Mouse (Mus musculus): ENCODE data around the gene Prg4. TPM values are rescaled to one million over a fixed set of nuclear protein-coding genes. Genes with fewer than 3 reads are reported as not detected.

Gene Prg4
- polyA plus RNA-seq, 1 experiment from 2014 or later, result 0.17 TPM

DNA sequence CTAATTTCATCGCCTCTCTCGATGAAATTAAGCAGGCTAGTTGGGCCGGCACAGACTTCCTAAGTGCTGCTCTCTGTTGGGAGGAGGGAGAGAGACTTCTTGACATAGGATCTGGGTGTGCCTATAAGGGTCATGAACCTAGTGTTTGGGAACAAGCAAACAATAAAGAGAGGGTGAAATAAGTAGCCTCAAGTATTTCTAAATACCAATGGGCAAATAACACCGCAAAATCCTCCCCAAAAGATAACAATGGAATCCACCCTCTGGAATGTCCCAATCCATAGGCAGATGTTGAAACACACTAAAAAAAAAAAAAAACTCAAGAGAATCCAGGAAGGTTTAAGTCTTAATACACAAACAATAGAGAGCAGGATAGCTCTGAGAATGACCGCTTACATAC lies 2.9 kb downstream of the Prg4 start:
- Histone ChIP-seq H3K4me2 (no peak overlapping the region), H3K9me3 (no peaks in the 10 kb centered on the region), H3K27me3 (no peaks in the 10 kb centered on the region), H3K9ac (no peak overlapping the region), H3K36me3 (no peaks in the 10 kb centered on the region), H3K4me3 (no peak overlapping the region), H3K4me1 (replicated peaks) (no peaks in the 10 kb centered on the region), H3K27ac (replicated peaks) (no peak overlapping the region)
- WGBS, result 83% methylated on average over 5 of the region's 5 CpGs
- no peak for ATAC-seq (ENCODE audit: low FRiP score, low read depth)

DNA sequence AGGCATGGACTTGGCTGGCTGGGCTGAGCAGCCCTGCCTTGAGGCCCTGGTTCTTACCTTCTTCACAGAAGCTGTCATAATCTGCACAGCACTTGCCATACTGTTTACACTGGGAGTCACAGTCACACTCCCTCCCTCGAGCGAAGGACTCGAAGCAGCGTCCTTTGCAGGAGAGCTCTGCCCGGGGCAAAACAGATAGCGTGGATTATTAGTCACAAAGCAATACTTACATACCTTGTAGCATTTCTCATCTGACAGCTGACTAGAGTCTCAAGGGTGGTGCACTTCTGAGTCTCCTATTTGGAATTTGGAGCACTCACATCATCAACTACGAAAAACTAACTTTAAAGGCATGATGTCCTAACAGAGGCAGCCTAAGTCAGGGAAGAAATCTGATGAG lies 5.4 kb downstream of the Prg4 start:
- H3K36me3 ChIP-seq, result no peaks in the 10 kb centered on the region
- 91% methylated on average over 7 of the region's 7 CpGs for WGBS
- no peaks in the 10 kb centered on the region for H3K27me3 ChIP-seq
- no peak overlapping the region for H3K9ac ChIP-seq
- H3K4me2 ChIP-seq, result no peak overlapping the region
- no peak for ATAC-seq (ENCODE audit: low FRiP score, low read depth)
- no peaks in the 10 kb centered on the region for H3K4me1 ChIP-seq (replicated peaks)
- H3K9me3 ChIP-seq, result no peaks in the 10 kb centered on the region
- H3K27ac ChIP-seq (replicated peaks), result no peak overlapping the region
- H3K4me3 ChIP-seq, result no peak overlapping the region

- H3K4me1 ChIP-seq (replicated peaks), result no peaks in the 10 kb centered on the region
- no peak overlapping the region for H3K4me3 ChIP-seq
- no peak overlapping the region for H3K27ac ChIP-seq (replicated peaks)
- no peak for ATAC-seq (ENCODE audit: low FRiP score, low read depth)
- no peaks in the 10 kb centered on the region for H3K9me3 ChIP-seq
- WGBS, result 92% methylated on average over 3 of the region's 3 CpGs
- H3K9ac ChIP-seq, result no peak overlapping the region
- no peaks in the 10 kb centered on the region for H3K27me3 ChIP-seq
- H3K4me2 ChIP-seq, result no peak overlapping the region
- no peaks in the 10 kb centered on the region for H3K36me3 ChIP-seq
These were observed 6.4 kb downstream of the Prg4 start for GRCm38 (mm10) chr1:150459599-150459998.

GRCm38 (mm10) chr1:150458977-150459376 lies 7.0 kb downstream of the Prg4 start:
- Histone ChIP-seq H3K9ac (no peak overlapping the region), H3K9me3 (no peaks in the 10 kb centered on the region), H3K4me3 (no peak overlapping the region), H3K27me3 (no peaks in the 10 kb centered on the region), H3K27ac (replicated peaks) (no peak overlapping the region), H3K36me3 (no peaks in the 10 kb centered on the region), H3K4me1 (replicated peaks) (no peaks in the 10 kb centered on the region), H3K4me2 (no peak overlapping the region)
- ATAC-seq (ENCODE audit: low FRiP score, low read depth), result no peak
- 90% methylated on average over 5 of the region's 5 CpGs for WGBS

GRCm38 (mm10) chr1:150441731-150442130 lies 24.2 kb downstream of the Prg4 start:
- Histone ChIP-seq H3K4me3 (no peak overlapping the region), H3K9ac (no peak overlapping the region), H3K27ac (replicated peaks) (no peak overlapping the region), H3K9me3 (no peaks in the 10 kb centered on the region), H3K27me3 (no peaks in the 10 kb centered on the region), H3K4me2 (no peak overlapping the region), H3K4me1 (replicated peaks) (no peaks in the 10 kb centered on the region), H3K36me3 (peaks cover 74% of the 10 kb centered on the region)
- WGBS, result 86% methylated on average over 4 of the region's 4 CpGs
- ATAC-seq (ENCODE audit: low FRiP score, low read depth), result no peak

- H3K9ac ChIP-seq, result no peak overlapping the region
- H3K27ac ChIP-seq (replicated peaks), result no peak overlapping the region
- no peaks in the 10 kb centered on the region for H3K9me3 ChIP-seq
- no peak overlapping the region for H3K4me3 ChIP-seq
- no peaks in the 10 kb centered on the region for H3K27me3 ChIP-seq
- H3K36me3 ChIP-seq, result peaks cover 73% of the 10 kb centered on the region
- 93% methylated on average over 3 of the region's 3 CpGs for WGBS
- H3K4me2 ChIP-seq, result no peak overlapping the region
- ATAC-seq (ENCODE audit: low FRiP score, low read depth), result no peak
- no peaks in the 10 kb centered on the region for H3K4me1 ChIP-seq (replicated peaks)
These were observed 27.3 kb downstream of the Prg4 start for GRCm38 (mm10) chr1:150438641-150439040.

- no peak overlapping the region for H3K4me3 ChIP-seq
- no peak for ATAC-seq (ENCODE audit: low FRiP score, low read depth)
- no peaks in the 10 kb centered on the region for H3K4me1 ChIP-seq (replicated peaks)
- peaks cover 85% of the 10 kb centered on the region for H3K36me3 ChIP-seq
- H3K27me3 ChIP-seq, result no peaks in the 10 kb centered on the region
- H3K9me3 ChIP-seq, result no peaks in the 10 kb centered on the region
- no peak overlapping the region for H3K4me2 ChIP-seq
- WGBS, result 72% methylated on average over 3 of the region's 3 CpGs
- no peak overlapping the region for H3K27ac ChIP-seq (replicated peaks)
- no peak overlapping the region for H3K9ac ChIP-seq
These were observed 39.7 kb downstream of the Prg4 start for GRCm38 (mm10) chr1:150426216-150426615.

DNA sequence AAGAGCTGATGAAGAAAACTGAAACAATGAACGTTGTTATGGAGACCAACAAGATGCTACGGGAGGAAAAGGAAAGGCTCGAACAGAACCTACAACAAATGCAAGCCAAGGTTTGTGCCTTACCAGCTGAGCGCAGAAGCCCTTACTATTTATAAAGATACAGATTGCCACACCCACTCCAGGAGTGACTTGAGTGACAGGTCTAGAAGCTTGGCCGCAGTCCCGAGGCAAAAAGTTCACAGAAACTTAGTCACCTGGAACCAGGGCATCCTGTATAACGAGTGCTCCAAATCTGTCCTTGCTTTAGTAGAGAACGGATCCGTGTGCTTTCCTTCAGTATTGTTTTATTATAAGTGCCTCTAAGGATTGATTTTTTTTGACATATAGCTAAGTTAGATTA lies 40.3 kb downstream of the Prg4 start:
- WGBS, result 91% methylated on average over 9 of the region's 9 CpGs
- H3K27ac ChIP-seq (replicated peaks), result no peak overlapping the region
- H3K27me3 ChIP-seq, result no peaks in the 10 kb centered on the region
- H3K4me3 ChIP-seq, result no peak overlapping the region
- ATAC-seq (ENCODE audit: low FRiP score, low read depth), result no peak
- peaks cover 83% of the 10 kb centered on the region for H3K36me3 ChIP-seq
- H3K9me3 ChIP-seq, result no peaks in the 10 kb centered on the region
- no peak overlapping the region for H3K4me2 ChIP-seq
- H3K4me1 ChIP-seq (replicated peaks), result no peaks in the 10 kb centered on the region
- no peak overlapping the region for H3K9ac ChIP-seq

- Histone ChIP-seq H3K27me3 (no peaks in the 10 kb centered on the region), H3K4me1 (replicated peaks) (no peaks in the 10 kb centered on the region), H3K27ac (replicated peaks) (no peak overlapping the region), H3K36me3 (peaks cover 76% of the 10 kb centered on the region), H3K9me3 (no peaks in the 10 kb centered on the region), H3K4me2 (no peak overlapping the region), H3K9ac (no peak overlapping the region), H3K4me3 (no peak overlapping the region)
- 96% methylated on average over 4 of the region's 4 CpGs for WGBS
- ATAC-seq (ENCODE audit: low FRiP score, low read depth), result no peak
These were observed 47.5 kb downstream of the Prg4 start for GRCm38 (mm10) chr1:150418426-150418825.

GRCm38 (mm10) chr1:150416006-150416405 lies 50.0 kb downstream of the Prg4 start:
- Histone ChIP-seq H3K9me3 (no peaks in the 10 kb centered on the region), H3K27me3 (no peaks in the 10 kb centered on the region), H3K9ac (no peak overlapping the region), H3K36me3 (peaks cover 73% of the 10 kb centered on the region), H3K4me3 (no peak overlapping the region), H3K27ac (replicated peaks) (no peak overlapping the region), H3K4me1 (replicated peaks) (no peaks in the 10 kb centered on the region), H3K4me2 (no peak overlapping the region)
- 97% methylated on average over 3 of the region's 3 CpGs for WGBS
- no peak for ATAC-seq (ENCODE audit: low FRiP score, low read depth)

- WGBS, result 97% methylated on average over 6 of the region's 6 CpGs
- Histone ChIP-seq H3K36me3 (peaks cover 75% of the 10 kb centered on the region), H3K4me1 (replicated peaks) (no peaks in the 10 kb centered on the region)
These were observed 56.0 kb downstream of the Prg4 start for GRCm38 (mm10) chr1:150409996-150410395.

GRCm38 (mm10) chr1:150407285-150407684 lies 58.7 kb downstream of the Prg4 start:
- WGBS, result 92% methylated on average over 9 of the region's 9 CpGs
- Histone ChIP-seq H3K9me3 (no peaks in the 10 kb centered on the region), H3K9ac (no peak overlapping the region), H3K4me3 (no peak overlapping the region), H3K27me3 (no peaks in the 10 kb centered on the region), H3K36me3 (peaks cover 68% of the 10 kb centered on the region), H3K4me1 (replicated peaks) (no peaks in the 10 kb centered on the region), H3K27ac (replicated peaks) (no peak overlapping the region), H3K4me2 (no peak overlapping the region)
- ATAC-seq (ENCODE audit: low FRiP score, low read depth), result no peak

More at GRCm38 (mm10) chr1:150409996-150410395, 56.0 kb downstream of the Prg4 start:
- Histone ChIP-seq H3K4me3 (no peak overlapping the region), H3K27me3 (no peaks in the 10 kb centered on the region), H3K9ac (no peak overlapping the region), H3K27ac (replicated peaks) (no peak overlapping the region), H3K9me3 (no peaks in the 10 kb centered on the region), H3K4me2 (no peak overlapping the region)
- no peak for ATAC-seq (ENCODE audit: low FRiP score, low read depth)

GRCm38 (mm10) chr1:150404555-150404954 lies 61.4 kb downstream of the Prg4 start:
- H3K27ac ChIP-seq (replicated peaks), result no peak overlapping the region
- H3K9me3 ChIP-seq, result no peaks in the 10 kb centered on the region
- no peak overlapping the region for H3K9ac ChIP-seq
- WGBS, result 92% methylated on average over 3 of the region's 3 CpGs
- no peak for ATAC-seq (ENCODE audit: low FRiP score, low read depth)
- H3K36me3 ChIP-seq, result peaks cover 57% of the 10 kb centered on the region
- no peaks in the 10 kb centered on the region for H3K27me3 ChIP-seq
- no peaks in the 10 kb centered on the region for H3K4me1 ChIP-seq (replicated peaks)
- no peak overlapping the region for H3K4me3 ChIP-seq
- no peak overlapping the region for H3K4me2 ChIP-seq
